Mouse (Mus musculus) cerebellum, adult 2 months (tissue): ENCODE measurements around the gene Bcap31.

Source experiments
- CTCF ChIP-seq: fragments of 200-500 bp; IDR thresholded peaks from 2 replicates; pipeline ENCODE4 v1.5.1; 2011; ENCODE audit warnings: low read depth, mild to moderate bottlenecking, control low read depth, low read length, moderate library complexity, borderline replicate concordance; ENCODE audit not compliant: insufficient read depth
- POLR2A ChIP-seq: fragments of 200-500 bp; IDR thresholded peaks from 2 replicates; pipeline ENCODE4 v1.6.1; 2011; ENCODE audit warnings: low read length, control low read depth, borderline replicate concordance; ENCODE audit not compliant: insufficient read depth

GRCm38 (mm10) chrX:73684978-73685377 is 31.0 kb downstream of the Bcap31 start:
- TF ChIP-seq POLR2A (no peak), CTCF (no peak)
